Mouse (Mus musculus): ENCODE results near the gene Ppp2r1b. TPM values are rescaled to one million over a fixed set of nuclear protein-coding genes. Genes with fewer than 3 reads are reported as not detected.
A peak's percentile ranks its signal among the peaks of the same experiment; 100 is the strongest.

The Ppp2r1b gene
- polyA plus RNA-seq, 1 experiment from 2014 or later, result 68.8 TPM

DNA sequence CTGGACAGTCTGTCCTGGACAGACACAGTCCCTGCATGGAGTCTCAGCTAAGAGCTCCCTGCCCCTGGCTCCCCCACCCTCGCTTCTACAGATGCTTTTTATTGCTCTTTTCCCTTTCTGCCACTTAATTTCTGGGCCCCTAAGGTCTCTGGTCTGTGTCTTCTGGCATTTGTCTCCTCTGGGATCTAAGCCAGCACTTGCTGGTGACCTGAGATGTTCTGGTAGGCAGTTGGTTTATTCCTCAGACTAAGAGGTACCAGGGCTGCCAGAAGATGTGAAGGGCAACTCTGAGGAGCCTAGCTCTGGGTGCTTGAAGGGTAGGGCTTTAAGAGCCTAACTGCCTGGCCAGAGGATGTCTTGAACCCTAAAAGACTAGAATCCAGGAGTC is 40.5 kb downstream of the Ppp2r1b start:
- Histone ChIP-seq H3K27me3 (no peaks in the 10 kb centered on the region), H3K9me3 (replicated peaks) (no peaks in the 10 kb centered on the region), H3K27ac (replicated peaks) (peak overlapping the region; percentile 6; the same call in 1 of the 2 replicates), H3K4me1 (replicated peaks) (peaks cover under 1% of the 10 kb centered on the region; the same call in 1 of the 2 replicates), H3K9ac (no peak overlapping the region), H3K36me3 (replicated peaks) (peaks cover 88% of the 10 kb centered on the region), H3K4me3 (replicated peaks) (no peak overlapping the region), H3K4me2 (no peak overlapping the region)
- 41% methylated on average over 1 of the region's 1 CpGs for WGBS (ENCODE audit: insufficient replicate concordance)
- no peak for ATAC-seq (ENCODE audit: insufficient read depth)

DNA sequence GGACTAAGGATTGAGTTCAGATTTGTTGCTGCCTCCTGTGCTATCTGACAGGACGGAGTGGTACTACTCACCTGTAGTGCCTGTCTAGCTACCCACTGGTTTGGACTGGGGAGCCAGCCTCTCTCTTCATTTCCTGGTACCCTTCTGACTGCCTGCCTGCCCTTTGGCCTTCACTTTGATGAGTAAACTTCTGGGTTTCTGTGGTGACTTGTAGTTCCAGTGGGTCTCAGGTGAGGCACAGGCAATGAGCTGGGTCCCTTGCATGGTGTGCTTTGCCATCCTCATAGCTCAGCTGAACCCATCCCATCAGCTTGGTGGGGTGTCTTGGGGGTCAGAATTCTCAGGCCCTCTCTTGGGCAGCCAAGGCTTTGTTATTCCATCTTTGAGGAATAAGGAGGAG is 41.8 kb downstream of the Ppp2r1b start:
- ATAC-seq (ENCODE audit: insufficient read depth), result no peak
- H3K36me3 ChIP-seq (replicated peaks), result peaks cover 88% of the 10 kb centered on the region

DNA sequence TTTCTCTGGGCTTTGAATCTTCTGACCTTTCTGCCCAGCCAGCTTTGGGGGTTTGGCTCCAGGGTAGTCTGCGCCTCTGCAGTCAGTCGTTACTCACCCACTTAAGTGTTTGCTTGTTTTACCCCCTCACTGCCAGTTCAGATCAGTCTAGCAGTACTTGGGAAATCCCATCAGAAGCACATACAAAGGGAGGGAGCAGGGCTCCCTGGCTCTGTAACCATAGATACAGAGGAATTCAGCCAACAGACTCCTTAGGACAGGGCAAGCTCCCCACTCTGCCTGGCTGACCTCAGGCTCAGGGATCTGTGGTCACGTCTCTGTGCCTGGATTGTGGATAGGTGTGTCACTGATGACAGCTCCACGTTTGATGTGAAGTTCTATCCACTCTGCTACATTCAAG is 42.2 kb downstream of the Ppp2r1b start:
- Histone ChIP-seq H3K27ac (replicated peaks) (no peak overlapping the region; the same call in 1 of the 2 replicates), H3K4me2 (no peak overlapping the region), H3K36me3 (replicated peaks) (peaks cover 87% of the 10 kb centered on the region), H3K27me3 (no peaks in the 10 kb centered on the region), H3K9ac (no peak overlapping the region), H3K4me3 (replicated peaks) (no peak overlapping the region), H3K9me3 (replicated peaks) (no peaks in the 10 kb centered on the region), H3K4me1 (replicated peaks) (peaks cover 4% of the 10 kb centered on the region; the same call in 1 of the 2 replicates)
- ATAC-seq (ENCODE audit: insufficient read depth), result no peak
- WGBS (ENCODE audit: insufficient replicate concordance), result 63% methylated on average over 4 of the region's 4 CpGs

More for the DNA sequence above, 41.8 kb downstream of the Ppp2r1b start:
- Histone ChIP-seq H3K4me1 (replicated peaks) (peaks cover 4% of the 10 kb centered on the region; the same call in 1 of the 2 replicates), H3K9me3 (replicated peaks) (no peaks in the 10 kb centered on the region), H3K4me2 (no peak overlapping the region), H3K9ac (no peak overlapping the region), H3K27me3 (no peaks in the 10 kb centered on the region), H3K4me3 (replicated peaks) (no peak overlapping the region), H3K27ac (replicated peaks) (no peak overlapping the region; the same call in 1 of the 2 replicates)
- WGBS (ENCODE audit: insufficient replicate concordance), result 87% methylated on average over 1 of the region's 1 CpGs

DNA sequence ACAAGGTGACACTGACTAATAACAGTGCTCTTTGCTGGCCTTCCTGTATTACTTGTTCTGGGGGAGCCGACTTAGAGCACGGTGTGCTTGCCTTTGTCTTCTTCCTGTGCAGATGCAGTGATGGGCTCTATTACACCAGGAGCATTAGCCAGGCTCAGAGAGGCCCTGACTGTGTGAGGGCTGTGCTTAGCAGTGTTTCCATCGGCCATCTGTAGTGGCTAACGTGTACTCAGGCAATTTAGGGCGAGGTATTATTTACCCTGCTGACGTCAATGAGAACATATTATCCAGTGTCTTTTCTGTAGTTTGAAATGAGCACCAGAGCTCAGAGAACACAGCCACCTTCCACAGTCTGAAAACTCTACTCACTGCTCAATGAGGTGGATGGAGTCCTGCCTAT is 44.1 kb downstream of the Ppp2r1b start:
- Histone ChIP-seq H3K36me3 (replicated peaks) (peaks cover 84% of the 10 kb centered on the region), H3K27ac (replicated peaks) (no peak overlapping the region), H3K4me3 (replicated peaks) (no peak overlapping the region), H3K27me3 (no peaks in the 10 kb centered on the region), H3K4me1 (replicated peaks) (peaks cover 4% of the 10 kb centered on the region; the same call in 1 of the 2 replicates), H3K9ac (no peak overlapping the region), H3K4me2 (no peak overlapping the region), H3K9me3 (replicated peaks) (no peaks in the 10 kb centered on the region)
- no peak for ATAC-seq (ENCODE audit: insufficient read depth)
- 76% methylated on average over 6 of the region's 6 CpGs for WGBS (ENCODE audit: insufficient replicate concordance)

DNA sequence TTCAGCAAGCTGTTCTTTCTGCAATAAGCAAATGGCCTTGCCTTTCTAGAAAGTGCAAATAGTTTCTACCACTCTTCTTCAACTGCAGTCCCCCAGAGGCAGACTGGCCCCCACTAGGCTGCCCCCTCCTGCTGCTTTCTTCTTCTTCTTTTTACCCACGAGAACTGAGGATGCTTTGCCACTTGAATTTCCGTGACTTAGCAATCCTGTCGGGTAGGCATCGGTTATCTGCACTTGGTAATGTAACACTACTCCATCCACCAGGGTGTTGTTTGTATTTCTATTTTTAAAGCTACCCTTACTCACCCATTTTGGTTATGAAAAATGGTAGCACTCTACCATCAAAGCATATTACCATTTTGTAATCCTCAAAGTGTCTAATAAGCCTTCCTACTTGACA is 44.9 kb downstream of the Ppp2r1b start:
- 79% methylated on average over 4 of the region's 4 CpGs for WGBS (ENCODE audit: insufficient replicate concordance)
- H3K9me3 ChIP-seq (replicated peaks), result no peaks in the 10 kb centered on the region
- no peak for ATAC-seq (ENCODE audit: insufficient read depth)
- no peaks in the 10 kb centered on the region for H3K27me3 ChIP-seq
- H3K4me1 ChIP-seq (replicated peaks), result peaks cover 4% of the 10 kb centered on the region; the same call in 1 of the 2 replicates
- H3K9ac ChIP-seq, result no peak overlapping the region
- H3K27ac ChIP-seq (replicated peaks), result no peak overlapping the region
- H3K36me3 ChIP-seq (replicated peaks), result peaks cover 87% of the 10 kb centered on the region
- H3K4me3 ChIP-seq (replicated peaks), result no peak overlapping the region
- no peak overlapping the region for H3K4me2 ChIP-seq

DNA sequence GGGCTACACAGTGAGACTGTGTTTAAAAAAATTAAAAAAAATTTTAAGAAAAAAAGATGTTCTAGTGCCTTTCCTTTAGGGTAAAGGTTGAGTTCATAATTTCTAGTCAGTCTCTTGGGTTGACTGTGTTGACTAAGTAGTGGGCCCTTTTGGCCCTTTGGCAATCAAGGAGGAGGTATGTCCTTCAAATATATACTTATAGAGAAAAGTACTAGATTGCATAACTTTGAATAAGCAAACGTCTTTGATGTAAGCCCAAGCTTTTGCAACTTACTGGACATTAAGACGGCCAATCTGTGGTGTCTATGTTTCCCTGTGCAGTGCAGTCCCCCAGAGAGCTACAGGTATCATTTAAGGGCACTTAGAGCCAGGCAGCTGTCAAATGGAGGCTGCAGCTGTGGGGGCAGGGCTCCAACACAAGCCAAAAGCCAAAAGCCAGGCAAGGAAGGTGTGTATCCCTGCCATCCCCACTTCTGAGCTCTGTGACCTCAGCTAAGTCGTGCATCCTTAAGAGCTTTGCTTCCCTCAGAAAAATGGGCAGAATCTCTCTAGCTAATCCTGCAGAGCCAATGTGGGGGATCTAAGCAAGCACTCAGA is 45.5 kb downstream of the Ppp2r1b start:
- no peak for ATAC-seq (ENCODE audit: insufficient read depth)
- peaks cover 87% of the 10 kb centered on the region for H3K36me3 ChIP-seq (replicated peaks)
- no peaks in the 10 kb centered on the region for H3K9me3 ChIP-seq (replicated peaks)
- H3K4me1 ChIP-seq (replicated peaks), result peaks cover 4% of the 10 kb centered on the region; the same call in 1 of the 2 replicates
- no peak overlapping the region for H3K9ac ChIP-seq
- no peak overlapping the region for H3K4me3 ChIP-seq (replicated peaks)
- no peak overlapping the region for H3K27ac ChIP-seq (replicated peaks)
- 71% methylated on average over 3 of the region's 3 CpGs for WGBS (ENCODE audit: insufficient replicate concordance)
- H3K27me3 ChIP-seq, result no peaks in the 10 kb centered on the region
- H3K4me2 ChIP-seq, result no peak overlapping the region

DNA sequence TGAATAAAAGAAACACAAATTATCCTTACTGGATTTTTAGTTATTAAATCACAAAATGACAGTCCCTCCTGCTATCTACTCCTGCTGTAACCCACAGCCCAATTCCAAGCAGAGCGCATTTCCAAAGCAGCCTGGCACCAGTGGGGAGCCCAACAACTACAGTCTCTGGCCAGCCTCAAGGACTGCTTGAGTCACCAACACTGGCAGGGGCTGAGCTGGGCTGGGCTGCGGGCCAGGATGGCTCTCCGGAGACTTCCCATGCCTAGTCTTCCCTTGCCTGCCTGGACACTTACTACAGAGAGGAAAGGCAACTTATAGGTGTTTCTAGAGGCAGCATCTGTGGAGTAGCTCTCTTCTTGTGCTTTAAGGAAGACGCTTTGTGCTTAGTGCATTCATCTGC is 48.6 kb downstream of the Ppp2r1b start:
- H3K36me3 ChIP-seq (replicated peaks), result peaks cover 87% of the 10 kb centered on the region
- no peak for ATAC-seq (ENCODE audit: insufficient read depth)

DNA sequence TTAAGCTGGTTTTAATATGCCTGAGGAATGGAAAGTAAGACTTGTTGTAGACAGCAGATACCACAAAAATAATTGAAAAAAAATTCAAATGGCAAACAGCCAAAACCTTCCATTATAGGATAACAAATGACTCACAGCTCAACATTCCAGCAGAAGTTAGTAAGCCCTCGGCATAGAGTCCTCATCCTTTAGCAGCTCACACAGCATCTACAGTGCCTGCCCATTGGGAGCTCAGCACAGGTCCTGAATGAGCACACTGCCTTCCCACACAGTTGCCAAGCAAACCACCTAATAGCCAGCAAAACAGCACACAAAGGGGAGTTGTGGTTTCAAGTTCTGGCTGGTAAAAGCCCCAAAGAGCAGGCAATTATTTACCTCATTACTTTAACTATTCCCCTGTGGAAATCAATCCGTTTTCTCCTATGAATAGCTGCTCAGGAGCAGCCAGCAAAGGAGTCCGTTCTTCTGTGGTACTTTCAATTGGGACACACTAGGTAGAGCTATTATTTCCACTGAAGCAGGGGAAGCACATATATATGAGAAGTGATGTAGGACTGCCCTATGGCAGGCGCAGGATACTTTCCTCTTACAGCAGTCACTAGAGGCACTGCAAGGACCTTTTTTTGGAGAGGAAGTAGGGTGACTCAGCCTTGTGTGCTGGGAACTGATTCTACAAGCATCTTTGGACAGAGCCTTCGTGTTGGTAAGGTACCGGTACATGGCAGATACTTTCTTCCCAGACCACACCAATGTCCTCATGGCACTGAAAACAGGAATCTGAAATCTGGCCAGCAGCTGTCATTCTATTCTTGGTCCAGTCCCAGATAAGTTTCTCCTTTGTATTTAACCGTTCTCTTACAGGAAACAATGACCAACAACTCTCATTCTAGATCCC is 55.2 kb downstream of the Ppp2r1b start:
- H3K36me3 ChIP-seq (replicated peaks), result peaks cover 72% of the 10 kb centered on the region
- 79% methylated on average over 7 of the region's 7 CpGs for WGBS (ENCODE audit: insufficient replicate concordance)

More for the DNA sequence above, 48.6 kb downstream of the Ppp2r1b start:
- no peaks in the 10 kb centered on the region for H3K9me3 ChIP-seq (replicated peaks)
- no peak overlapping the region for H3K4me3 ChIP-seq (replicated peaks)
- peaks cover 4% of the 10 kb centered on the region; the same call in 1 of the 2 replicates for H3K4me1 ChIP-seq (replicated peaks)
- H3K27ac ChIP-seq (replicated peaks), result no peak overlapping the region
- H3K9ac ChIP-seq, result no peak overlapping the region
- 92% methylated on average over 4 of the region's 4 CpGs for WGBS (ENCODE audit: insufficient replicate concordance)
- H3K4me2 ChIP-seq, result no peak overlapping the region
- no peaks in the 10 kb centered on the region for H3K27me3 ChIP-seq

DNA sequence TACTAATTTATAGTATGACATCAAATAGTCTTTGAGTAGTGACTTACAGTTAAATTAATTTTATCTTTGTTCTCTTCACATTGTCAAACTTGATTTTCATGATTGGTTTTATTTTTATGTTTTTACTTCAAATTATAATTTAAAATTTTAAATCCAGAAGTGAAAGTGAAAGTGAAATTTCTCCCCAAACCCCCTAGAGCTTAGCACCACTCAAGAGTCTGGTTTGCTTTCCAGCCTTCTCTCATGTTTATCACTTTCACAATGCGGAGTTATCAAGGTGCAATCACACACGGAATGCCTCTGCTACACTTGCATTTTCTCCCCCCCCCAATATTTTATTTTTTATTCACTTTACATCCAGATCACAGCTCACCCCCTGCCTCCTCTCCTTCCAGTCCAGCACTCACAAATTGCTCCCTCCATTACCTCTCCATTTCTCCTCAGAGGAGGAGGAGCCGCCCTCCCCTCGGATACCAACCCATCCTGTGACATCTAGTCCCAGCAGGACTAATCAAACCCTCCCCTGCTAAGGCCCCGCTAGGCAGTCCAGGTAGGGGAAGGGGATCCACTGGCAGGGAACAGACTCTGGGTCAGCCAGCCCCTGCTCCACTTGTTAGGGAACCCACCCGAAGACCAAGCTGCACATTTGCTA is 59.2 kb downstream of the Ppp2r1b start:
- no peaks in the 10 kb centered on the region for H3K27me3 ChIP-seq
- peaks cover 54% of the 10 kb centered on the region for H3K36me3 ChIP-seq (replicated peaks)
- no peak overlapping the region for H3K9ac ChIP-seq
- H3K4me3 ChIP-seq (replicated peaks), result no peak overlapping the region
- WGBS (ENCODE audit: insufficient replicate concordance), result 73% methylated on average over 6 of the region's 6 CpGs
- H3K4me1 ChIP-seq (replicated peaks), result peaks cover 12% of the 10 kb centered on the region
- no peaks in the 10 kb centered on the region for H3K9me3 ChIP-seq (replicated peaks)
- no peak for ATAC-seq (ENCODE audit: insufficient read depth)
- no peak overlapping the region for H3K27ac ChIP-seq (replicated peaks)
- H3K4me2 ChIP-seq, result no peak overlapping the region

More for the DNA sequence above, 55.2 kb downstream of the Ppp2r1b start:
- Histone ChIP-seq H3K27ac (replicated peaks) (no peak overlapping the region), H3K4me3 (replicated peaks) (no peak overlapping the region), H3K27me3 (no peaks in the 10 kb centered on the region), H3K9me3 (replicated peaks) (no peaks in the 10 kb centered on the region), H3K9ac (no peak overlapping the region), H3K4me2 (no peak overlapping the region), H3K4me1 (replicated peaks) (peaks cover 4% of the 10 kb centered on the region)
- ATAC-seq (ENCODE audit: insufficient read depth), result no peak

DNA sequence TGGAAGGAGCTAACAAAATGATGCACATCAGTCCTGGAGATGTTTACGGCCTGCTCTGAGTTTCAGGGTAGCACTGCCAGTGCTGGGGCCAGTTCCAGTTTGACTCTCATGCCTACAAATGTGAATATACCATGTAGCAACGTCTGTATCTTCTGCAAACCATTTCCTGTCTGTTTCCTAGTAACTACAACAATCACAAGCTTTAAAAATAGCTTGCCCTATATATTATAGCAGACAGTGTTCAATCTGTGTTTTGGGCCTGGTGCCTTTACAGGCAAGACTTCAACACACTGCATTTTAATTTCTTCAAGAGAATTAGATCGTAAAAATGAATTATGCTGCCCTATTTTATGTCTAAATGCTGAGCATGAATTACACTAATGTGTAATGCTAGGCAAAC is 60.2 kb downstream of the Ppp2r1b start:
- Histone ChIP-seq H3K4me3 (replicated peaks) (no peak overlapping the region), H3K4me1 (replicated peaks) (peaks cover 12% of the 10 kb centered on the region), H3K27ac (replicated peaks) (no peak overlapping the region), H3K27me3 (no peaks in the 10 kb centered on the region), H3K9ac (no peak overlapping the region), H3K4me2 (no peak overlapping the region), H3K36me3 (replicated peaks) (peaks cover 46% of the 10 kb centered on the region), H3K9me3 (replicated peaks) (no peaks in the 10 kb centered on the region)
- 56% methylated on average over 3 of the region's 3 CpGs for WGBS (ENCODE audit: insufficient replicate concordance)
- ATAC-seq (ENCODE audit: insufficient read depth), result no peak

Data from liver, embryonic 15.5 days (tissue).